Mouse (Mus musculus): ENCODE measurements around the gene P2ry6. TPM values are rescaled to one million over a fixed set of nuclear protein-coding genes. Genes with fewer than 3 reads are reported as not detected.

P2ry6 gene
- total RNA-seq (2021) = 1 to 10 TPM; 1.6 to 2.1 TPM
- long read RNA-seq, experiment 1, partial matches to known transcripts = 0 of 3 reads
- long read RNA-seq, experiment 1, other reads (novel, unspliced or antisense) = 0 of 3 reads
- long read RNA-seq, experiment 2, partial matches to known transcripts = 0 of 1 reads
- long read RNA-seq, experiment 2, other reads (novel, unspliced or antisense) = 0 of 1 reads

- peak; percentile 63 for DNase-seq
- intact Hi-C loops (cut with DNase I; ENCODE audit: low total_unique reads) = no loop called here
Measured at GRCm38 (mm10) chr7:100974135-100974903, at the start of gene P2ry6. Gene P2ry6 (minus strand): TSS chr7:100974649.

- no peak for DNase-seq
- intact Hi-C loops (cut with DNase I; ENCODE audit: low total_unique reads) = no loop called here
Measured at GRCm38 (mm10) chr7:101017492-101017891, 43.0 kb upstream of the P2ry6 start.

GRCm38 (mm10) chr7:101017021-101017461, 42.6 kb upstream of the P2ry6 start:
- intact Hi-C loops (cut with DNase I; ENCODE audit: low total_unique reads) = no loop called here
- DNase-seq = peak; percentile 81

- intact Hi-C loops (cut with DNase I; ENCODE audit: low total_unique reads) = no loop called here
- no peak for DNase-seq
Measured at GRCm38 (mm10) chr7:101014985-101015384, 40.5 kb upstream of the P2ry6 start.

- no peak for DNase-seq
- intact Hi-C loops (cut with DNase I; ENCODE audit: low total_unique reads) = no loop called here
Measured at GRCm38 (mm10) chr7:101014041-101014440, 39.6 kb upstream of the P2ry6 start.

- DNase-seq = no peak
- intact Hi-C loops (cut with DNase I; ENCODE audit: low total_unique reads) = no loop called here
Measured at GRCm38 (mm10) chr7:101012541-101012940, 38.1 kb upstream of the P2ry6 start, which contains the start of gene P2ry2. Gene P2ry2 (minus strand): TSS chr7:101012866.

- peak; percentile 87 for DNase-seq
- intact Hi-C loops (cut with DNase I; ENCODE audit: low total_unique reads) = no loop called here
Measured at GRCm38 (mm10) chr7:101011681-101012367, 37.4 kb upstream of the P2ry6 start.

- no peak for DNase-seq
- intact Hi-C loops (cut with DNase I; ENCODE audit: low total_unique reads) = no loop called here
Measured at GRCm38 (mm10) chr7:101010741-101011140, 36.3 kb upstream of the P2ry6 start.

- intact Hi-C loops (cut with DNase I; ENCODE audit: low total_unique reads) = loop anchor here (5.0 kb wide), 1 partner anchor 36 kb away; no protein-coding TSS in a partner anchor
- no peak for DNase-seq
Measured at GRCm38 (mm10) chr7:101006201-101006600, 31.8 kb upstream of the P2ry6 start.

- intact Hi-C loops (cut with DNase I; ENCODE audit: low total_unique reads) = loop anchor here (5.0 kb wide), 1 partner anchor 37 kb away; no protein-coding TSS in a partner anchor
- DNase-seq = no peak
Measured at GRCm38 (mm10) chr7:101005119-101005518, 30.7 kb upstream of the P2ry6 start.

GRCm38 (mm10) chr7:101003442-101004326, 29.2 kb upstream of the P2ry6 start:
- intact Hi-C loops (cut with DNase I; ENCODE audit: low total_unique reads) = no loop called here
- DNase-seq = no peak

- DNase-seq = peak; percentile 75
- intact Hi-C loops (cut with DNase I; ENCODE audit: low total_unique reads) = no loop called here
Measured at GRCm38 (mm10) chr7:101002274-101002673, 27.8 kb upstream of the P2ry6 start.

- DNase-seq = no peak
- intact Hi-C loops (cut with DNase I; ENCODE audit: low total_unique reads) = no loop called here
Measured at GRCm38 (mm10) chr7:100999623-101000022, 25.2 kb upstream of the P2ry6 start.

- intact Hi-C loops (cut with DNase I; ENCODE audit: low total_unique reads) = no loop called here
Measured at GRCm38 (mm10) chr7:100998578-100998960, 24.1 kb upstream of the P2ry6 start.

GRCm38 (mm10) chr7:100997951-100998577, 23.6 kb upstream of the P2ry6 start:
- no peak for DNase-seq
- intact Hi-C loops (cut with DNase I; ENCODE audit: low total_unique reads) = no loop called here

More at GRCm38 (mm10) chr7:100998578-100998960, 24.1 kb upstream of the P2ry6 start:
- no peak for DNase-seq

- intact Hi-C loops (cut with DNase I; ENCODE audit: low total_unique reads) = no loop called here
- DNase-seq = no peak
Measured at GRCm38 (mm10) chr7:100997215-100997614, 22.8 kb upstream of the P2ry6 start.

GRCm38 (mm10) chr7:100995951-100996350, 21.5 kb upstream of the P2ry6 start:
- intact Hi-C loops (cut with DNase I; ENCODE audit: low total_unique reads) = no loop called here
- no peak for DNase-seq

GRCm38 (mm10) chr7:100995260-100995864, 20.9 kb upstream of the P2ry6 start:
- DNase-seq = no peak
- intact Hi-C loops (cut with DNase I; ENCODE audit: low total_unique reads) = no loop called here

All from gastrocnemius, postnatal 14 days (tissue).